ENCODE assay signal across 8 mouse cellular contexts in the genomic region with DNA sequence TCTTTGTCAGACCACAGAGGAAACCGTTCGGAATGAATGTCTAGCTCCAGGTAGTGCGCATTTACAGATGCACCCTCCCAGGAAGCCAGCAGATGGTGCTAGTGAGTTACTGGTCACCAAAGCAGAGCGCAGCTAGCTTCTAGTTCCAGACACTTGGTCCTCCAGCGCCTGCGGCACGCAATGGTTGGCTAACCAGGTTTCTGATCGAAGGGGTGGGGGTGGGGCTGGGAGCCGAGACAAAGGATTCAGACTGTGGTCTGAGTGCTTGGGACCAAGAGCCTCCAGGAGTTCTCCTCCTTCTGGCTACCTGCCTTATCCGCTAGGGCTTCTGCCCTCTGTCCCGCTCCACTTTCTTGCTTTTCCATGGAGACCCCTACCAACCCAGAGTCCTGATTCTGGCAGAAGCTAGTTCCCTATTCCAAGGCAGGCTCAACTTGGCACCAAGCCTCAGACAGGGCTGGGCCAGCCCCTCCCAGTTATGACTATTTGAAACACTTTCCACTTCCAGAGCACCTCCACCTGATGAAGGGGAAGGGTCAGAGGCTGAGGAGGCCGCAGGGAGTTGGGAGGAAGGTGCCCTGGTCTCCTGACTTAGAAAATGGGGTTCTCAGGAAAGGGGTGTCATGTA. TPM values are rescaled to one million over a fixed set of nuclear protein-coding genes. Genes with fewer than 3 reads are reported as not detected.
DNase-seq lines count a peak whose midpoint lies in the region; ATAC-seq and TF ChIP-seq lines count a peak whose summit lies in the region.

No protein-coding gene starts in this region.

- peak overlapping the region; percentile 48 for H3K4me3 ChIP-seq in gastrocnemius, adult 2 months

- peak; percentile 75 for ATAC-seq in megakaryocyte, adult 5-6 weeks (ENCODE audit: poor library complexity, severe bottlenecking)

- intact Hi-C loops in gastrocnemius, adult 2 months (cut with DNase I), result loop anchor here (5.0 kb wide), 1 partner anchor 34 kb away; no protein-coding TSS in a partner anchor

- peak; percentile 82 for TF ChIP-seq CTCF in gastrocnemius, adult 2 months (IDR thresholded peaks at IDR 0.05)

- no peak overlapping the region for H3K27ac ChIP-seq in gastrocnemius, adult 2 months

- DNase-seq in WW6 (ENCODE audit: low read depth, low spot score), result peak; percentile 90
- DNase-seq in cerebellum, postnatal 36 days, result peak; percentile 80 to 85
- DNase-seq in gastrocnemius, adult 2 months, result peak; percentile 82
- peak; percentile 82 for DNase-seq in induced T-regulatory cell, adult 2 months (ENCODE audit: low read depth)
- peak; percentile 49 to 52 for DNase-seq in left cerebral cortex, adult 8-10 months (ENCODE audit: low spot score in 2 of 2)
- DNase-seq in retina, postnatal 7 days (ENCODE audit: low read depth, low spot score), result peak; percentile 67
- peak; percentile 70 for DNase-seq in urinary bladder, postnatal 25 days (ENCODE audit: low spot score)

RNA-seq across cellular contexts. Expression of gene Hsd11b2, which starts 2.4 kb away (rescaled TPM):
- total RNA-seq in gastrocnemius, adult 2 months (2021), result not detected
- not detected for total RNA-seq in left cerebral cortex, adult 8-10 months (2022)
- not detected in 2 replicates for total RNA-seq in megakaryocyte, adult 5-6 weeks (2015)
- not detected in 2 replicates for total RNA-seq in megakaryocyte, adult 5-6 weeks (2017)

RNA-seq across cellular contexts. Expression of gene Zdhhc1, which starts 19.4 kb away (rescaled TPM):
- total RNA-seq in gastrocnemius, adult 2 months (2021), result 10 to 100 TPM in 1 of 2 experiments, 1 to 10 TPM in 1; 9.6 to 11.2 TPM
- 10 to 100 TPM; 38.3 to 45.8 (median 42.9) TPM for total RNA-seq in left cerebral cortex, adult 8-10 months (2022)
- total RNA-seq in megakaryocyte, adult 5-6 weeks (2015), result 0.52 and 1.2 TPM in 2 replicates
- total RNA-seq in megakaryocyte, adult 5-6 weeks (2017), result 0.20 and 0.92 TPM in 2 replicates

RNA-seq across cellular contexts. Expression of gene Tppp3, which starts 44.8 kb away (rescaled TPM):
- total RNA-seq in gastrocnemius, adult 2 months (2021), result 10 to 100 TPM; 52.8 to 53.4 TPM
- total RNA-seq in left cerebral cortex, adult 8-10 months (2022), result 10 to 100 TPM; 59.3 to 66.5 (median 60.9) TPM
- total RNA-seq in megakaryocyte, adult 5-6 weeks (2015), result 2.5 and 2.9 TPM in 2 replicates
- 6.5 and 13.4 TPM in 2 replicates for total RNA-seq in megakaryocyte, adult 5-6 weeks (2017)

RNA-seq across cellular contexts. Expression of gene Atp6v0d1, which starts 49.7 kb away (rescaled TPM):
- 10 to 100 TPM; 40.3 to 41.6 TPM for total RNA-seq in gastrocnemius, adult 2 months (2021)
- 100 to 1,000 TPM; 297 to 314 (median 303) TPM for total RNA-seq in left cerebral cortex, adult 8-10 months (2022)
- 222 and 239 TPM in 2 replicates for total RNA-seq in megakaryocyte, adult 5-6 weeks (2015)
- total RNA-seq in megakaryocyte, adult 5-6 weeks (2017), result 86.2 and 101 TPM in 2 replicates

Comparison
In these comparisons a context has a peak if more than half of its experiments do, and no peak if none do; other contexts are left out.
1. RNA of gene Zdhhc1, which starts 19.4 kb away (total RNA-seq): 38.3 to 45.8 TPM in left cerebral cortex, adult 8-10 months and 9.6 to 11.2 TPM in gastrocnemius, adult 2 months; 0.20 to 1.2 TPM in megakaryocyte, adult 5-6 weeks; every median in the first group is over 4 times any median in the second.
2. Peak in every context shown above with its lines, with median percentiles within 50 percentile points of each other: DNase-seq.